Mouse (Mus musculus) cerebellum, adult 11-12 months (tissue): ENCODE measurements at regions not wholly inside any gene's neighbourhood (a gene's known extent, or its start where the extent isn't known, plus 50 kb on each side); places are given as distances from the start of the nearest gene placed in this dataset.

Experiments
- DNase-seq: peaks from one replicate; pipeline ENCODE4 v3.0.0; 2022

- no peak for DNase-seq
Observed at GRCm38 (mm10) chr5:97330074-97330473, 62.1 kb downstream of the Naa11 start.

- no peak for DNase-seq
Observed at GRCm38 (mm10) chr5:97325831-97326230, 66.3 kb downstream of the Naa11 start.

- no peak for DNase-seq
Observed at GRCm38 (mm10) chr5:97323873-97324272, 68.3 kb downstream of the Naa11 start.

GRCm38 (mm10) chr5:97319816-97320487 lies 72.2 kb downstream of the Naa11 start:
- no peak for DNase-seq

- no peak for DNase-seq
Observed at GRCm38 (mm10) chr5:97306902-97307301, 85.3 kb downstream of the Naa11 start.

- no peak for DNase-seq
Observed at GRCm38 (mm10) chr5:97304921-97305320, 87.3 kb downstream of the Naa11 start.

GRCm38 (mm10) chr5:97301621-97302020 lies 90.6 kb downstream of the Naa11 start:
- DNase-seq = peak; percentile 30

- peak; percentile 95 for DNase-seq
Observed at GRCm38 (mm10) chr5:97300861-97301260, 91.3 kb downstream of the Naa11 start.

GRCm38 (mm10) chr5:97300114-97300840 lies 91.9 kb downstream of the Naa11 start:
- peak; percentile 25 for DNase-seq

GRCm38 (mm10) chr5:97299631-97300030 lies 92.5 kb downstream of the Naa11 start:
- no peak for DNase-seq

- DNase-seq = no peak
Observed at GRCm38 (mm10) chr5:97296213-97296612, 96.0 kb downstream of the Naa11 start.

GRCm38 (mm10) chr5:97290166-97290681 lies 102.0 kb downstream of the Naa11 start:
- no peak for DNase-seq

- DNase-seq = no peak
Observed at GRCm38 (mm10) chr5:97289401-97290165, 102.6 kb downstream of the Naa11 start.

GRCm38 (mm10) chr5:97279455-97279854 lies 112.7 kb downstream of the Naa11 start:
- no peak for DNase-seq

- DNase-seq = peak; percentile 36
Observed at GRCm38 (mm10) chr5:97277795-97278572, 114.2 kb downstream of the Naa11 start.

GRCm38 (mm10) chr5:97276724-97277123 lies 115.5 kb downstream of the Naa11 start:
- no peak for DNase-seq

GRCm38 (mm10) chr5:97264666-97265065 lies 127.5 kb downstream of the Naa11 start:
- DNase-seq = peak; percentile 63

GRCm38 (mm10) chr5:97257106-97257505 lies 135.1 kb downstream of the Naa11 start:
- DNase-seq = no peak

- no peak for DNase-seq
Observed at GRCm38 (mm10) chr5:97256445-97257060, 135.6 kb downstream of the Naa11 start.

GRCm38 (mm10) chr5:97236930-97237329 lies 125.5 kb upstream of the Paqr3 start:
- peak; percentile 33 for DNase-seq

- DNase-seq = no peak
Observed at GRCm38 (mm10) chr5:97226425-97226824, 115.0 kb upstream of the Paqr3 start.

- DNase-seq = no peak
Observed at GRCm38 (mm10) chr5:97223238-97223857, 112.0 kb upstream of the Paqr3 start.
